In the genomic region with DNA sequence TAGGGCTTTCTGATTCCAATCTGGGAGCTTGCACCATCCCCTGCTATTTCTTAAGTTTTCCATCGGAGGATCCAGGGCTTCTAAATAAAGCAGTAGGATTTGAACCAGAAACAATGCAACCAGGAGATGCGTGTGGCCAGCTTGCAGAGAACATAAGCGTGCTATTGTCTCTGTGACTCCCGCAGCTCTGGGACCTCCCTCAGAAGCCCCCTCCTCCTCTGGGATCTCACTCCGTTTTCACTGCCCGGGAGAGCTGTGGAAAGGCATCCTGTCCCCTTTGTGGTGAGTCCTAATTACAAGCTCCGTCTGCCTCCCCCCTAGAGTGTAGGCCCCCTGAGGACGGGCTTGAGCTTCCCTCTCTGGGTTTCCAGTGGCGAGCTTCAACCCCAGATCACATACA, we compare ENCODE assay signal across 11 mouse cellular contexts.
A peak's percentile ranks its signal among the peaks of the same experiment; 100 is the strongest.
DNase-seq lines count a peak whose midpoint lies in the region; ATAC-seq and TF ChIP-seq lines count a peak whose summit lies in the region.
"Had no signal": no experiment of that assay in that cellular context is flagged by ENCODE, and none has a peak within 500 bp of the region (broad histone marks: within the 10 kb centered on the region; RNA-seq: fewer than 3 reads in every experiment).

No protein-coding gene starts in this region.

- no peak for TF ChIP-seq CTCF in hindbrain, postnatal 0 days (IDR thresholded peaks at IDR 0.05; ENCODE audit: low read depth)
- TF ChIP-seq CTCF in stomach, postnatal 0 days (IDR thresholded peaks at IDR 0.05; ENCODE audit: low read depth): no peak

- no peak overlapping the region for H3K4me2 ChIP-seq in midbrain, embryonic 15.5 days
- H3K4me2 ChIP-seq in embryonic facial prominence, embryonic 14.5 days (ENCODE audit: low read depth, low read length): peak overlapping the region; percentile 31; the same call in 1 of the 2 replicates
- H3K4me2 ChIP-seq in hindbrain, postnatal 0 days (ENCODE audit: low read depth, low read length): peak overlapping the region; percentile 2; the same call in 1 of the 2 replicates
- no peak overlapping the region for H3K4me2 ChIP-seq in stomach, postnatal 0 days (replicated peaks; ENCODE audit: low read depth)
- H3K4me2 ChIP-seq: lung, embryonic 15.5 days had no signal

- TF ChIP-seq EP300 in stomach, postnatal 0 days (optimal IDR thresholded peaks at IDR 0.05): no peak

- 1% methylated on average over 9 of the region's 9 CpGs for WGBS in midbrain, embryonic 10.5 days
- 4% methylated on average over 9 of the region's 9 CpGs for WGBS in midbrain, embryonic 15.5 days
- 11% methylated on average over 9 of the region's 9 CpGs for WGBS in embryonic facial prominence, embryonic 14.5 days
- 13% methylated on average over 9 of the region's 9 CpGs for WGBS in hindbrain, postnatal 0 days
- 40% methylated on average over 9 of the region's 9 CpGs for WGBS in stomach, postnatal 0 days

- peak; percentile 71 for DNase-seq in midbrain, embryonic 10.5 days (ENCODE audit: low spot score)
- no peak for DNase-seq in embryonic facial prominence, embryonic 14.5 days (ENCODE audit: low spot score)
- no peak for DNase-seq in hindbrain, postnatal 0 days (ENCODE audit: low spot score)
- no peak for DNase-seq in stomach, postnatal 0 days (ENCODE audit: low spot score)
- DNase-seq in left cerebral cortex, adult 18-20 months (ENCODE audit: low spot score in 2 of 2): no peak
- DNase-seq in adrenal gland, adult 8-10 months: no peak
- DNase-seq: cerebellum, adult 18-20 months; layer of hippocampus, adult 9-11 months; left cerebral cortex, postnatal 4 days had no signal

- H3K27me3 ChIP-seq in midbrain, embryonic 10.5 days (ENCODE audit: low read depth, poor library complexity, severe bottlenecking): peaks cover 21% of the 10 kb centered on the region
- H3K27me3 ChIP-seq in midbrain, embryonic 15.5 days (replicated peaks): no peaks in the 10 kb centered on the region
- H3K27me3 ChIP-seq in embryonic facial prominence, embryonic 14.5 days (replicated peaks; ENCODE audit: control insufficient read depth, insufficient read depth, low read length): peaks cover 19% of the 10 kb centered on the region; the same call in 1 of the 2 replicates
- no peaks in the 10 kb centered on the region for H3K27me3 ChIP-seq in hindbrain, postnatal 0 days (ENCODE audit: insufficient read depth, low read length)
- no peaks in the 10 kb centered on the region for H3K27me3 ChIP-seq in stomach, postnatal 0 days (ENCODE audit: control insufficient read depth, insufficient read depth, low read length)

- no peak for ATAC-seq in midbrain, embryonic 15.5 days (replicated peaks)
- ATAC-seq in embryonic facial prominence, embryonic 14.5 days (ENCODE audit: low read depth): peak; percentile 62; the same call in 1 of the 2 replicates
- no peak for ATAC-seq in hindbrain, postnatal 0 days
- no peak for ATAC-seq in stomach, postnatal 0 days (ENCODE audit: low FRiP score, low TSS enrichment)

- H3K9me3 ChIP-seq in midbrain, embryonic 10.5 days (replicated peaks): no peaks in the 10 kb centered on the region
- H3K9me3 ChIP-seq in midbrain, embryonic 15.5 days: no peaks in the 10 kb centered on the region
- no peaks in the 10 kb centered on the region for H3K9me3 ChIP-seq in embryonic facial prominence, embryonic 14.5 days (ENCODE audit: control insufficient read depth, low read length)
- no peaks in the 10 kb centered on the region for H3K9me3 ChIP-seq in hindbrain, postnatal 0 days (ENCODE audit: low read length)
- H3K9me3 ChIP-seq in stomach, postnatal 0 days (ENCODE audit: control insufficient read depth, low read length): no peaks in the 10 kb centered on the region
- H3K9me3 ChIP-seq: lung, embryonic 15.5 days had no signal

- H3K4me1 ChIP-seq in midbrain, embryonic 10.5 days: peaks cover 71% of the 10 kb centered on the region
- peaks cover 32% of the 10 kb centered on the region for H3K4me1 ChIP-seq in midbrain, embryonic 15.5 days
- peaks cover 11% of the 10 kb centered on the region for H3K4me1 ChIP-seq in embryonic facial prominence, embryonic 14.5 days (ENCODE audit: control insufficient read depth, insufficient read depth, low read length)
- no peaks in the 10 kb centered on the region; the same call in 1 of the 2 replicates for H3K4me1 ChIP-seq in hindbrain, postnatal 0 days (ENCODE audit: insufficient read depth, low read length)
- H3K4me1 ChIP-seq in stomach, postnatal 0 days (replicated peaks; ENCODE audit: control insufficient read depth, insufficient read depth): no peaks in the 10 kb centered on the region

- H3K9ac ChIP-seq in midbrain, embryonic 15.5 days: no peak overlapping the region
- H3K9ac ChIP-seq in embryonic facial prominence, embryonic 14.5 days (ENCODE audit: low read depth, low read length): no peak overlapping the region
- H3K9ac ChIP-seq in hindbrain, postnatal 0 days (replicated peaks; ENCODE audit: low read length): no peak overlapping the region
- H3K9ac ChIP-seq in stomach, postnatal 0 days (ENCODE audit: low read length): no peak overlapping the region
- H3K9ac ChIP-seq: lung, embryonic 15.5 days had no signal

- peak overlapping the region; percentile 84 for H3K27ac ChIP-seq in midbrain, embryonic 10.5 days (replicated peaks)
- no peak overlapping the region for H3K27ac ChIP-seq in midbrain, embryonic 15.5 days
- no peak overlapping the region for H3K27ac ChIP-seq in embryonic facial prominence, embryonic 14.5 days (replicated peaks; ENCODE audit: low read depth, low read length)
- no peak overlapping the region for H3K27ac ChIP-seq in hindbrain, postnatal 0 days
- H3K27ac ChIP-seq in stomach, postnatal 0 days (replicated peaks): no peak overlapping the region
- H3K27ac ChIP-seq: lung, embryonic 15.5 days had no signal

- H3K36me3 ChIP-seq in midbrain, embryonic 10.5 days: no peaks in the 10 kb centered on the region
- no peaks in the 10 kb centered on the region for H3K36me3 ChIP-seq in midbrain, embryonic 15.5 days (replicated peaks)
- no peaks in the 10 kb centered on the region for H3K36me3 ChIP-seq in embryonic facial prominence, embryonic 14.5 days (ENCODE audit: control insufficient read depth, insufficient read depth, low read length)
- no peaks in the 10 kb centered on the region for H3K36me3 ChIP-seq in hindbrain, postnatal 0 days (ENCODE audit: insufficient read depth, low read length)
- no peaks in the 10 kb centered on the region for H3K36me3 ChIP-seq in stomach, postnatal 0 days (ENCODE audit: control insufficient read depth, insufficient read depth, low read length)
- H3K36me3 ChIP-seq: lung, embryonic 15.5 days had no signal

- H3K4me3 ChIP-seq in midbrain, embryonic 10.5 days: peak overlapping the region; percentile 42
- H3K4me3 ChIP-seq in midbrain, embryonic 15.5 days: no peak overlapping the region
- no peak overlapping the region for H3K4me3 ChIP-seq in embryonic facial prominence, embryonic 14.5 days (ENCODE audit: low read depth, low read length)
- no peak overlapping the region for H3K4me3 ChIP-seq in hindbrain, postnatal 0 days (ENCODE audit: low read length)
- no peak overlapping the region for H3K4me3 ChIP-seq in stomach, postnatal 0 days (ENCODE audit: low read depth, low read length)
- H3K4me3 ChIP-seq: lung, embryonic 15.5 days had no signal

Comparison
In these comparisons a context has a peak if more than half of its experiments do, and no peak if none do; other contexts are left out.
1. H3K4me2 ChIP-seq: peak in embryonic facial prominence, embryonic 14.5 days (single experiment) and hindbrain, postnatal 0 days (single experiment); none in midbrain, embryonic 15.5 days (single experiment) and stomach, postnatal 0 days (single experiment).